8 mouse cellular contexts compared by ENCODE assay signal in the genomic region with DNA sequence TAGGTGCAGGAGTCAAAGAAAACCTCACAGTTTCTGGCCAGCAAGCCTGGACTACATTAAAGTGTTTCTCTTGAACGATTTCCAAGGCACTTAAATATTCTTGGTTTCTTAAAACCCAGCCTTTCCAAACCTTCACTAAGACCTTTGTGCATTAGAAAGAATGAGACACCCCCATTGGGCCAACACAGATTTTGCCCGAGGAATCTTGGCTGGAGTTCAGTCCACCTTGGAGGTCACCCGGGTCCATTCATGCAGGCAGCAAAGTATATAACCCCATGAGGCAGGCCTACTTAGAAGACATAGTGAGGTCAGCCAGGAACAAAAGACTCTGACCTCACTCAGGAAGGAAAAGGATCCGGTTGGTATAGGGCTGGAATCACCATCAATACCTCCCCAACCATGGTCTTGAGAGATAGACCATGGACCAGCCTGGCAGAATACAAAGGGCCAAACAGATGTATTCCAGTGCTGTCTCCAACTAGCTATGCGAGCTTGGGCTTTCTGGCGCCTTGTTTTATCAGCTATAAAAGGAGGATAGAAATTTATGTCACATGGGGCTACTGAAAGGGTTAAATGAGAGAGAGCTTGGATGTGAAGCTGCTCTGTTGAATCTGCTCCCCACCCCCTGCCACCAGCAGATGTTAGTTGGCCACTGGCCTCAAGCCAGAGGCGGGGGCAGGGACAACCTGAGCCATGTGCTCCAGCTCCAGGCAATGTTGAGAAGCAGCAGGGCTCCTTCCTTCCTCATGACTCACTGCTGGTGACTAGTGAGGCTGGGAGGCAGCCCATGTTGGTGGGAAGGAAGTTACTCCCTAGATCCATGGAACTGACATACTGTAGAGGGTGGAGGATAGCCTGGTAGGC.
DNase-seq lines count a peak whose midpoint lies in the region; ATAC-seq and TF ChIP-seq lines count a peak whose summit lies in the region.

No protein-coding gene starts in this region.

- intact Hi-C loops in left cerebral cortex, adult 2 months (cut with DNase I) = loop anchor here (1.0 to 10.0 kb wide), 3 partner anchors 35 to 182 kb away; partner anchors contain the start of gene Ncam1

- H3K36me3 ChIP-seq in lung, embryonic 15.5 days = no peaks in the 10 kb centered on the region
- H3K36me3 ChIP-seq in intestine, embryonic 15.5 days = no peaks in the 10 kb centered on the region

- H3K9ac ChIP-seq in lung, embryonic 15.5 days = no peak overlapping the region
- H3K9ac ChIP-seq in intestine, embryonic 15.5 days = no peak overlapping the region

- 0 out of 2 replicates have a peak overlapping the region, but pooled peaks have one; percentile 8 for H3K27ac ChIP-seq in lung, embryonic 15.5 days
- H3K27ac ChIP-seq in intestine, embryonic 15.5 days = no peak overlapping the region; the same call in 1 of the 2 replicates
- peak overlapping the region; percentile 38 for H3K27ac ChIP-seq in left cerebral cortex, adult 2 months

- no peak for DNase-seq in lung, postnatal 25 days (ENCODE audit: low spot score)
- peak; percentile 73 to 84 for DNase-seq in left cerebral cortex, adult 2 months (ENCODE audit: extremely low spot score in 1 of 2, low spot score in 2 of 2)
- DNase-seq in right cerebral cortex, postnatal 25 days = peak; percentile 85
- DNase-seq in urinary bladder, postnatal 36 days (ENCODE audit: low spot score in 2 of 2) = no peak

- peak; percentile 79; the same call in 1 of the 2 replicates for ATAC-seq in lung, embryonic 15.5 days (ENCODE audit: borderline replicate concordance, extremely low read depth, low FRiP score, low TSS enrichment)
- peak; percentile 84; the same call in 1 of the 2 replicates for ATAC-seq in cerebellum, adult (ENCODE audit: insufficient number of reproducible peaks, low FRiP score, low TSS enrichment)
- peak; percentile 99 for ATAC-seq in frontal cortex, adult (ENCODE audit: low TSS enrichment)
- ATAC-seq in intestine, embryonic 15.5 days = peak; percentile 85

- H3K9me3 ChIP-seq in lung, embryonic 15.5 days = no peaks in the 10 kb centered on the region; the same call in 1 of the 2 replicates
- no peaks in the 10 kb centered on the region; the same call in 1 of the 2 replicates for H3K9me3 ChIP-seq in intestine, embryonic 15.5 days

- no peak for TF ChIP-seq CTCF in left cerebral cortex, adult 2 months (IDR thresholded peaks at IDR 0.05)

- peaks cover 30% of the 10 kb centered on the region for H3K4me1 ChIP-seq in lung, embryonic 15.5 days
- peaks cover 17% of the 10 kb centered on the region for H3K4me1 ChIP-seq in intestine, embryonic 15.5 days (replicated peaks)

- no peak overlapping the region for H3K4me2 ChIP-seq in lung, embryonic 15.5 days
- no peak overlapping the region for H3K4me2 ChIP-seq in intestine, embryonic 15.5 days (replicated peaks)

- WGBS in lung, embryonic 15.5 days = 48% methylated on average over 7 of the region's 7 CpGs
- WGBS in intestine, embryonic 15.5 days = 54% methylated on average over 7 of the region's 7 CpGs

- H3K27me3 ChIP-seq in lung, embryonic 15.5 days = no peaks in the 10 kb centered on the region
- H3K27me3 ChIP-seq in intestine, embryonic 15.5 days (replicated peaks) = no peaks in the 10 kb centered on the region

- no peak overlapping the region for H3K4me3 ChIP-seq in lung, embryonic 15.5 days
- H3K4me3 ChIP-seq in intestine, embryonic 15.5 days (replicated peaks) = no peak overlapping the region
- H3K4me3 ChIP-seq in left cerebral cortex, adult 2 months = no peak overlapping the region

Comparison
In these comparisons a context has a peak if more than half of its experiments do, and no peak if none do; other contexts are left out.
1. DNase-seq: peak in left cerebral cortex, adult 2 months (2 of 2) and right cerebral cortex, postnatal 25 days (single experiment); none in lung, postnatal 25 days (single experiment) and urinary bladder, postnatal 36 days (0 of 2).
2. Peak in every context shown above with its lines, with median percentiles within 50 percentile points of each other: ATAC-seq.